Mouse (Mus musculus) urinary bladder, postnatal 4 days (tissue): Measurements from ENCODE around the gene Egfr.

ENCODE experiments used
- DNase-seq, 2 experiments: peaks; one replicate each; pipeline ENCODE4 v3.0.0; 2021 to 2022; ENCODE audit warnings: low spot score in 2 of 2

Egfr gene

DNA sequence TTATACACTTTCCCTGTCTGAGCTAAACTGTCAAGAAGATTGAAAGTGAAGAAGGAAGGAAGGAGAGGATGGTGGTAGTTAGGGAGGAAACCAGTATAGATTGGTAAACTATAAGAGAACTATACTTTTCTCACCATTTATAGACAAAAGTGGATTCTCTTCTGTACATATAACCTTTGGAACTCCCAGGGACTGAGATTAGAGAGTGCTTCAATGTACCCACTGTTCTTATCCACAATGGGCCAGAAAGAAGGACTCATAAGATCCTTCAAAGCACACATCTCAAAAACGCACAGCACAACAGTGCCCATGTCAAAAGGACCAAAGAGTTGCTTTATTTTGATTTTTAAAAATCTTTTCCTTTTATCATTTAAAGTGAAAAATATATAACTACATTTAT, 148.2 kb downstream of the Egfr start:
- no peak for DNase-seq

DNA sequence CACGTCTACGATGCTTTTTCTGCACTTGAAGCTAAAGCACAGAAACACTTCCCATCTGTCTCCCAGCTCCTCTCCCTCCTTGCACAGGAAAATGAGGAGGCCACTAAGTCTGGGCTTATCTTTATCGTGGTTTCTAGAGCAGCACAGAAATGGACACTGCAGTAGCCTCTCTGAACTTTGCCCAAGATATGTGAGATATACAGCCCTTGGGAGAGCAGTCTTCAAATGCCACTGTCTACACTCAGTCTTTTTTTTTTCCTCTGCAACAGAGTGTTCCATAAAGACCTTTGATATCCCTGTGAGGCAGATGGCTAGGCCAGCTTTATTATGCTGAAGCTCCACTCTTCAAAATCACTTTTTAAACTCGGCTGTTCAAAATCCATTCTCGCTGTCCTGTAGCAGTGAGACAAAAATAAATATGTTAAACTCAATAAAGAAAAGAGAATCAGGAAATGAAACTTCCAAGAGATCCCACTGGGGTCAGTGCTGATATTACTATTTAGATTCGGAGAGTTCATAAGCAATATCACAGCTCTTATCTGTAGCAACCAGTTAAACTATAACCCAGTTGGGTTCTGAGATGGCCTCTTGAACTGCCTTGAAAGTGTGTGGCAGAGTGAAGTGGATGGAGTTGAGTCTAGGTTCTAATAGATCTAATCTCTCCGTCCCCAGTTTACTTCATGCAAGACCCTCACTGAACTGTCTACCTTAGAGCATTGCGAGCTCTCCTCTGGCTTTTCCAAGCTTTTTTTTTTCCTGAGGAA, 148.8 kb downstream of the Egfr start:
- DNase-seq: no peak

DNA sequence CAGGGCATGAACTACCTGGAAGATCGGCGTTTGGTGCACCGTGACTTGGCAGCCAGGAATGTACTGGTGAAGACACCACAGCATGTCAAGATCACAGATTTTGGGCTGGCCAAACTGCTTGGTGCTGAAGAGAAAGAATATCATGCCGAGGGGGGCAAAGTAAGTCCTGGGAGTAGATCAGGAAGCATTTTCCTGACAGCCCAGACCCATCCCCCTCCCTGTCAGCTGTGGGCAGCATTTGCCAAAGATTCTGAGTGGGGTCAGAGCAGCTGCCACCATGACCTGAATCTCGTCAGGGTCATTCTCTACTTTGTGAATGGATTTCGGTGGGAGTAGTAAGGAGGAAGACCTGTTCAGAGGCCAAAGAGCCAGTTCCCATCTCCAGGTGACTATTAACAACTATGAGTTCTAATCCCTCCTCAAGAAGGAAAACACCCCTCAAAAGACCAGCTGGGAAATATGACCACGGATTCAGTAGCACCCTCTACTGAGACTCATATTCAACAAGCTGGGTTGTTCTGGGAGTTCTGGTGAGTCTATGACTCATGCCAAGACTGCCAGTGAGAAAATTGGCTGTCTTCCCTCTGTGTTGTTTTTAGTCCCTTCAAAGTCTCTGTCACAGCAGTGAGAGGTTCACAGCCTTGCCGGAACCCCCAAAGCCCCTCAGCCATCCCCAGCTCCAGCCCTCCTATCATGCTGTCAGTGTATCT, 152.5 kb downstream of the Egfr start:
- no peak for DNase-seq

GRCm38 (mm10) chr11:16905012-16905332, 153.0 kb downstream of the Egfr start:
- no peak for DNase-seq

DNA sequence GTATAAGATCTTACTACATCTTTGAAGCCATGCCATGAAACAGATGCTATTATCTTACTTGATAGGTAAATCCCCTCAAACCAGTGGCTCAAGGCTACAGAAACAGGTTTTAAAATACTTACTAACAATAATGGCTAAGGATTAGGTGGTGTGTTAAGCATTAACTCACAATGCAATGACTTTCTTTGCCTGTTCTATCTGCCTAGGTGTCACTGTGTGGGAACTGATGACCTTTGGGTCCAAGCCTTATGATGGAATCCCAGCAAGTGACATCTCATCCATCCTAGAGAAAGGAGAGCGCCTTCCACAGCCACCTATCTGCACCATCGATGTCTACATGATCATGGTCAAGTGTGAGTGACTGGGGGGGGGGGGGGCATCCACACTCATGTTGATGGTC, 154.5 kb downstream of the Egfr start:
- no peak for DNase-seq

GRCm38 (mm10) chr11:16907517-16908129, 155.6 kb downstream of the Egfr start:
- no peak for DNase-seq

GRCm38 (mm10) chr11:16914756-16915155, 162.8 kb downstream of the Egfr start:
- DNase-seq: no peak

- no peak for DNase-seq
Measured at GRCm38 (mm10) chr11:16915850-16916249, 163.8 kb downstream of the Egfr start.

- no peak for DNase-seq
Measured at GRCm38 (mm10) chr11:16917512-16917911, 165.5 kb downstream of the Egfr start.

GRCm38 (mm10) chr11:16932159-16932558, 180.2 kb downstream of the Egfr start:
- DNase-seq: no peak

DNA sequence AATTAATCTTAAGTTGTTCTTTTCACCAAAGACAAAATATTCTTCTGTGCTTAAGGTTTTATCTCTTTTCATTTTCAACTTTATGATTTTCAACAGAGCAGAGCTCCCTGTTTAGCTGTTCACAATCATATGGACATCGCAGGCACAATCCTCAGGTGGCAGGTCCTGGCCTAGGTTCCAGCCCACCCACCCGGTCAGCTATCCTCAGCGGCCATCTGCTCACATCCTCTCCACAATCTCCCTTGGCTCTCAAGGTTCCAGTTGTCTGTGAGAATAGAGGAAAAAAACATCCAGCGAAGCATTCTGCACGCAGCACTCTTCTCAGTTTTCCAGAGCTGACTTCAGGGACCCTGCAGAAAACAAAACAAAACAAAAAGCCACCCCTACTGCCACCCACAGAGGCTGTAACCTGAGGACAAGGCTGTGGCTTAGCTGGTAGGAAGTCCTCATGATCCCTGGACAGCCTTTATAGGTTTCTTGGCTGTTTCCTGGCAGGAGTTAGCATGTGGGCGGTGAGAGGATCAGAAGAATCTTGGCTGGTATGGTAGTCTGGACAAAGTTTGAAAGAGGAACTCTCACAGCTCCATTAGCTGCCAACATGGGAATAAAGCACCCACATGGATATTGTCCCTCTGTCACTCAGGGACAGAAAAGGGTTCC, 183.7 kb downstream of the Egfr start:
- DNase-seq: no peak

DNA sequence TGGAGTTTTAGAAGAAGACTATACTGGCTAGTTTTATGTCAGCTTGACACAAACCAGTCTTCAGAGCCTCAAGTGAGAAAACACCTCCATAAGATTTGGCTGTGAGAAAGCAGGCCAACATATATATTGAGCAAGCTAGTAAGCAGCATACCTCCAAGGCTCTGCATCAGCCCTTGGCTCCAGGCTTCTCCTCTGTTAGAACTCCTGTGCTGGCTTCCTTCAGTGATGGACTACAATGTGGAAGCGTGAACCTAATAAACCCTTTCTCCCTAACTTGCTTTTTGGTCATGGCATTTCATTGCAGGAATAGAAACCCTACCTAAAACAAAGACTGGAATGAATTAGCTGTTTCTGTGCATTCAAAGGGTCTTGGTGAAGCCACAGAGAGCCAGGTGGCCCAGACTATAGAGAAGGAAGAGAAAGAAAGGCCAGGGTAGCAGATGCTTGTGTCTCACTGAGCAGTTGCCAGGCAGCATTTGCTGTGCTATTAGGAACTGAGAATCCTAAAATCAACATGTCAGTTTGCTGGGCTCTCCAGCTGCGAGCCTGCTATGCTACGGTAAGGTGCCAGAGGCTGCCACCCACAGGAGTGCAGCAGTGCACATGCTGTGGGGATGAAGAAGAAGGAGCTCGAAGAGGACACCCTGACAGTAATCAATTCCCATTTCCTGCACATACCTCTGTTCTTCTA, 189.2 kb downstream of the Egfr start:
- DNase-seq: no peak

GRCm38 (mm10) chr11:16941973-16942452, 190.0 kb downstream of the Egfr start:
- DNase-seq: no peak

DNA sequence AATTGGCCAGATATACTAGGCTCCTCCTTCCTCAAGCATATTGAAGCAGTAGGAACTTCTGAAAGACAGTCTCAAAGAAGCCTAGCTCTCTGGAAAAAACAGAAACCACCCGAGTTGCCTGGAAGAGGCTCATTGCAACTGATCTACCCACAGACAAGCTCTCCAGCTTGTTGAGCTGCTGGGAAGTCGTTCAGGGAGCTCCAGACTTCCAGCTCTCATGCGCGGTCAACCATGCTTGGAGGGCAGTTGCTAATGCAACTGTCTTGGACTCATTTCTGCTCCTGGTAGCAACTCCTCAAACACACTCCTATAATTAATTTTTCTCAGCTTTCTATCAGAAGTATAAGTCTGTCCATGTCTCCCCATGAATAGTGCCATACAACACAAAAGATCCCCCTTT, 191.0 kb downstream of the Egfr start:
- DNase-seq: no peak

DNA sequence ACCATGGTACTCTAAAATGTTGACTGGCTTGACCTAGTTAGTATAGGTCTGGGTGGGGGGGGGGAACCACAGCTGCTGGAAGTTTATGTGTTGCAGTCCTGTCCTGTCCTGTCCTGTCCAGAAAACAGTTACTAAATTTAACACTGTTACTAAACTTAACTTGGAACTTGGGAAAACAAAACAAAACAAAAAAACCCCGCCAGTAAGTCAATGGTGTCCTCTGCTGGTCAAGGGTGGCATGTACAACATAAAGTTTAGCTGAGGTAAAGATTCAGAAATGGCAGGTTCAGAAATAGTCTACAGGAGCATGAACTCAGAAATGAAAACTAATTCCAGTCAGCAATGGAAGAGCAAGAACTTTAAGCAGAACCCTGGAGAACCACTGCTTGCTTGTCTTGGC, 196.8 kb downstream of the Egfr start:
- DNase-seq: no peak

- no peak for DNase-seq
Measured at GRCm38 (mm10) chr11:16950226-16950975, 198.4 kb downstream of the Egfr start.

- peak; percentile 92 to 94 for DNase-seq
Measured at GRCm38 (mm10) chr11:16950976-16951760, 199.2 kb downstream of the Egfr start, which contains the start of gene Fbxo48. Gene Fbxo48 (plus strand): TSS chr11:16951375.

- no peak for DNase-seq
Measured at GRCm38 (mm10) chr11:16951761-16952010, 199.7 kb downstream of the Egfr start.

- DNase-seq: no peak
Measured at GRCm38 (mm10) chr11:16956115-16956862, 204.3 kb downstream of the Egfr start.

- DNase-seq: no peak
Measured at GRCm38 (mm10) chr11:16957030-16957429, 205.0 kb downstream of the Egfr start.
